Mouse (Mus musculus): ENCODE measurements around the gene Hspb1.

- TF ChIP-seq CTCF (conservative IDR thresholded peaks at IDR 0.05; ENCODE audit: low read length) (peak; percentile 86), NANOG (IDR thresholded peaks at IDR 0.05; ENCODE audit: borderline replicate concordance, low read length) (no peak)
Observed at GRCm38 (mm10) chr5:135917327-135918058, 29.8 kb downstream of the Hspb1 start.
